Mouse (Mus musculus): ENCODE measurements around the gene Tnfsf12. TPM values are rescaled to one million over a fixed set of nuclear protein-coding genes. Genes with fewer than 3 reads are reported as not detected.

The Tnfsf12 gene
- polyA plus RNA-seq, 1 experiment, result 5.5 TPM

GRCm38 (mm10) chr11:69720852-69721251 lies 25.2 kb upstream of the Tnfsf12 start:
- no peaks in the 10 kb centered on the region for H3K79me2 ChIP-seq (ENCODE audit: control insufficient read depth, insufficient read depth)
- no peaks in the 10 kb centered on the region for H3K36me3 ChIP-seq (ENCODE audit: control insufficient read depth, insufficient read depth)
- H3K27me3 ChIP-seq (ENCODE audit: control insufficient read depth, insufficient read depth, insufficient read length), result no peaks in the 10 kb centered on the region
- H3K4me2 ChIP-seq (ENCODE audit: low read depth), result no peak overlapping the region
- TF ChIP-seq TCF12 (IDR thresholded peaks at IDR 0.05; ENCODE audit: insufficient read depth, poor library complexity, severe bottlenecking) (no peak), MYOG (IDR thresholded peaks at IDR 0.05; ENCODE audit: control insufficient read depth in 1 of 3, insufficient read depth in 1 of 3, insufficient read length in 2 of 3, low read depth in 2 of 3) (no peak), REST (IDR thresholded peaks at IDR 0.05; ENCODE audit: insufficient read depth, insufficient read length) (no peak), TCF3 (IDR thresholded peaks at IDR 0.05; ENCODE audit: insufficient read length, low read depth) (no peak), MYOD1 (IDR thresholded peaks at IDR 0.05; ENCODE audit: control insufficient read depth in 1 of 3, insufficient read length in 2 of 3, low read depth in 2 of 3) (no peak), USF1 (IDR thresholded peaks at IDR 0.05; ENCODE audit: low read depth) (no peak), MAX (IDR thresholded peaks at IDR 0.05; ENCODE audit: low read depth) (no peak), POLR2A (IDR thresholded peaks at IDR 0.05; ENCODE audit: insufficient read length, low read depth) (no peak), E2F4 (IDR thresholded peaks at IDR 0.05; ENCODE audit: insufficient read depth) (no peak), SRF (IDR thresholded peaks at IDR 0.05; ENCODE audit: control insufficient read depth, insufficient read length, low read depth) (no peak), CEBPB (IDR thresholded peaks at IDR 0.05; ENCODE audit: insufficient read depth, poor library complexity, severe bottlenecking) (no peak)
- H3ac ChIP-seq (ENCODE audit: control insufficient read depth, insufficient read length), result no peak overlapping the region
- no peak overlapping the region for H3K4me3 ChIP-seq

- Histone ChIP-seq H3K4me2 (ENCODE audit: low read depth) (no peak overlapping the region), H3ac (ENCODE audit: control insufficient read depth, insufficient read length) (no peak overlapping the region), H3K27me3 (ENCODE audit: control insufficient read depth, insufficient read depth, insufficient read length) (no peaks in the 10 kb centered on the region), H3K79me2 (ENCODE audit: control insufficient read depth, insufficient read depth) (no peaks in the 10 kb centered on the region), H3K36me3 (ENCODE audit: control insufficient read depth, insufficient read depth) (no peaks in the 10 kb centered on the region), H3K4me3 (no peak overlapping the region)
- TF ChIP-seq MYOD1 (IDR thresholded peaks at IDR 0.05; ENCODE audit: control insufficient read depth in 1 of 3, insufficient read length in 2 of 3, low read depth in 2 of 3) (no peak), SRF (IDR thresholded peaks at IDR 0.05; ENCODE audit: control insufficient read depth, insufficient read length, low read depth) (no peak), REST (IDR thresholded peaks at IDR 0.05; ENCODE audit: insufficient read depth, insufficient read length) (no peak), MYOG (IDR thresholded peaks at IDR 0.05; ENCODE audit: control insufficient read depth in 1 of 3, insufficient read depth in 1 of 3, insufficient read length in 2 of 3, low read depth in 2 of 3) (no peak), USF1 (IDR thresholded peaks at IDR 0.05; ENCODE audit: low read depth) (no peak), MAX (IDR thresholded peaks at IDR 0.05; ENCODE audit: low read depth) (no peak), TCF12 (IDR thresholded peaks at IDR 0.05; ENCODE audit: insufficient read depth, poor library complexity, severe bottlenecking) (no peak)
Observed at GRCm38 (mm10) chr11:69719423-69719822, 23.8 kb upstream of the Tnfsf12 start.

DNA sequence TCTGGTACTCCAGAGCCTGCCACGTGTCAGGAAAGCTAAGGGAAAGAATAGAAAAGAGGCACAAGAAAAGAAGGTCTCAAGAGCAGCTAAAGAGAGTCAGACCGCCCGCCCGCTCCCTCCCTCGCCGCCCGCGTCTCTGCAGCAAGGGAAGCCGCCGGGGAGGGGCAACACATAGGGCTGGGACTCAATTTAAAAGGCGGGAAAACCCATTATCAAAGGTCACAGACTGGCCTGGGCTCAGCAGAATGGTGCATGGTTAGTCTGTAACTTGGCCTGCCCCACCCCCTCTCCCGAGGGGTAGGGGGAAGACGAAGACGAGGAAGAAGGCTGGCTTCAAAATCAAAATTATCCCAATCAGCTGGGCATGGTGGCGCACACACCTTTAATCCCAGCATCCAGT lies 23.0 kb upstream of the Tnfsf12 start:
- TF ChIP-seq MAX (IDR thresholded peaks at IDR 0.05; ENCODE audit: low read depth) (no peak), TCF3 (IDR thresholded peaks at IDR 0.05; ENCODE audit: insufficient read length, low read depth) (no peak), CEBPB (IDR thresholded peaks at IDR 0.05; ENCODE audit: insufficient read depth, poor library complexity, severe bottlenecking) (no peak), MYOD1 (IDR thresholded peaks at IDR 0.05; ENCODE audit: control insufficient read depth in 1 of 3, insufficient read length in 2 of 3, low read depth in 2 of 3) (no peak), USF1 (IDR thresholded peaks at IDR 0.05; ENCODE audit: low read depth) (no peak), SRF (IDR thresholded peaks at IDR 0.05; ENCODE audit: control insufficient read depth, insufficient read length, low read depth) (no peak), E2F4 (IDR thresholded peaks at IDR 0.05; ENCODE audit: insufficient read depth) (no peak), TCF12 (IDR thresholded peaks at IDR 0.05; ENCODE audit: insufficient read depth, poor library complexity, severe bottlenecking) (no peak), MYOG (IDR thresholded peaks at IDR 0.05; ENCODE audit: control insufficient read depth in 1 of 3, insufficient read depth in 1 of 3, insufficient read length in 2 of 3, low read depth in 2 of 3) (no peak), POLR2AphosphoS2 (IDR thresholded peaks at IDR 0.05; ENCODE audit: insufficient read length, low read depth) (no peak), POLR2A (IDR thresholded peaks at IDR 0.05; ENCODE audit: insufficient read length, low read depth) (no peak), REST (IDR thresholded peaks at IDR 0.05; ENCODE audit: insufficient read depth, insufficient read length) (no peak)
- Histone ChIP-seq H3K4me3 (no peak overlapping the region), H3K27me3 (ENCODE audit: control insufficient read depth, insufficient read depth, insufficient read length) (no peaks in the 10 kb centered on the region), H3K4me2 (ENCODE audit: low read depth) (no peak overlapping the region), H3K36me3 (ENCODE audit: control insufficient read depth, insufficient read depth) (no peaks in the 10 kb centered on the region), H3ac (ENCODE audit: control insufficient read depth, insufficient read length) (no peak overlapping the region), H3K79me2 (ENCODE audit: control insufficient read depth, insufficient read depth) (no peaks in the 10 kb centered on the region)

DNA sequence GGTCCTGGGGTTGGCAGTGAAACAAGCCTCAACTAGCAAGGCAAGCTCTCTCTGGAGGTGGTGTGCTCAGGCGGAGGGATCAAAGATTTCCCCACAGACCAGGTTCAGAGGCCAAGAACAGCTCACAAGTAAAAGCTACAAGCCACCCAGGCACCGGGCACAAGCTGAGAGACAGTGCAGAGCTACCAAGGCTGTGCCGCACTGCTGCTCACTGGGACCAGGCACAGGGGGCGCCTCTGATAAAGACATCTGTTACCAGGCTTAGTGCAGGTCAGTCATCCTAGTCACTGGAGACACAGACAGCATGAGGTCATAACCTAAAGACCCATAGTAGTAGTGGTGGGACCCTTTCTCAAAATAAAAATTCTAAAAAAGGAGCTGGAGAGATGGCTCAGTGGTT lies 21.3 kb upstream of the Tnfsf12 start:
- Histone ChIP-seq H3K36me3 (ENCODE audit: control insufficient read depth, insufficient read depth) (no peaks in the 10 kb centered on the region), H3ac (ENCODE audit: control insufficient read depth, insufficient read length) (no peak overlapping the region), H3K4me2 (ENCODE audit: low read depth) (no peak overlapping the region), H3K4me3 (no peak overlapping the region), H3K79me2 (ENCODE audit: control insufficient read depth, insufficient read depth) (no peaks in the 10 kb centered on the region), H3K27me3 (ENCODE audit: control insufficient read depth, insufficient read depth, insufficient read length) (no peaks in the 10 kb centered on the region)
- TF ChIP-seq MYOG (IDR thresholded peaks at IDR 0.05; ENCODE audit: control insufficient read depth in 1 of 3, insufficient read depth in 1 of 3, insufficient read length in 2 of 3, low read depth in 2 of 3), result no peak
- no peak for TF ChIP-seq REST (IDR thresholded peaks at IDR 0.05; ENCODE audit: insufficient read depth, insufficient read length)
- TF ChIP-seq USF1 (IDR thresholded peaks at IDR 0.05; ENCODE audit: low read depth), result no peak
- TF ChIP-seq TCF12 (IDR thresholded peaks at IDR 0.05; ENCODE audit: insufficient read depth, poor library complexity, severe bottlenecking), result no peak
- TF ChIP-seq SRF (IDR thresholded peaks at IDR 0.05; ENCODE audit: control insufficient read depth, insufficient read length, low read depth), result no peak
- TF ChIP-seq MAX (IDR thresholded peaks at IDR 0.05; ENCODE audit: low read depth), result no peak
- no peak for TF ChIP-seq E2F4 (IDR thresholded peaks at IDR 0.05; ENCODE audit: insufficient read depth)
- TF ChIP-seq TCF3 (IDR thresholded peaks at IDR 0.05; ENCODE audit: insufficient read length, low read depth), result no peak
- TF ChIP-seq CEBPB (IDR thresholded peaks at IDR 0.05; ENCODE audit: insufficient read depth, poor library complexity, severe bottlenecking), result no peak
- TF ChIP-seq MYOD1 (IDR thresholded peaks at IDR 0.05; ENCODE audit: control insufficient read depth in 1 of 3, insufficient read length in 2 of 3, low read depth in 2 of 3), result no peak

DNA sequence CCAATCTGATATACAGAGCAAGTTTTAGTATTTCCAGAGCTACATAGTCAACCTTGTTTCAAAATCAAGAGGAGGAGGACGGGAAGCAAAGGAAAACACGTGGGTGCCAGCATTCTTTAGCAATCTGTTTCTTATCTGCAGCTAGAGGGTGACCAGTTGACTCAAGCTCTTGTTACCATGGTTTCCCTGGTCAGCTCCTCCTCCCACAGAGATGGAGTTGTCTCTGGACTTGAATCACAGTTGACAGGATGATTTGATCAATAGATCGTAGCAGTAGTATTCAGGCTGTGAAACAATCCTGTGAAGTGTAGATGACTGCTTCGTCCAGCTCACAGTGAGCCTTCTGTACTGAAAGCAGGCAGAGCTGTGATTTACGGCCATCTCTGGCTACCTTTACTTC lies 20.3 kb upstream of the Tnfsf12 start:
- H3ac ChIP-seq (ENCODE audit: control insufficient read depth, insufficient read length), result no peak overlapping the region
- no peak overlapping the region for H3K4me2 ChIP-seq (ENCODE audit: low read depth)
- no peaks in the 10 kb centered on the region for H3K27me3 ChIP-seq (ENCODE audit: control insufficient read depth, insufficient read depth, insufficient read length)
- no peaks in the 10 kb centered on the region for H3K79me2 ChIP-seq (ENCODE audit: control insufficient read depth, insufficient read depth)
- TF ChIP-seq E2F4 (IDR thresholded peaks at IDR 0.05; ENCODE audit: insufficient read depth), result no peak
- TF ChIP-seq CEBPB (IDR thresholded peaks at IDR 0.05; ENCODE audit: insufficient read depth, poor library complexity, severe bottlenecking), result 0 out of 2 replicates have a peak, but pooled peaks have one; percentile 16
- no peak overlapping the region for H3K4me3 ChIP-seq
- no peaks in the 10 kb centered on the region for H3K36me3 ChIP-seq (ENCODE audit: control insufficient read depth, insufficient read depth)
